Mouse (Mus musculus): ENCODE results near the gene Pla2g4e. TPM values are rescaled to one million over a fixed set of nuclear protein-coding genes. Genes with fewer than 3 reads are reported as not detected.

Pla2g4e gene
- polyA plus RNA-seq, 1 experiment from 2014 or later: 8.0 TPM

DNA sequence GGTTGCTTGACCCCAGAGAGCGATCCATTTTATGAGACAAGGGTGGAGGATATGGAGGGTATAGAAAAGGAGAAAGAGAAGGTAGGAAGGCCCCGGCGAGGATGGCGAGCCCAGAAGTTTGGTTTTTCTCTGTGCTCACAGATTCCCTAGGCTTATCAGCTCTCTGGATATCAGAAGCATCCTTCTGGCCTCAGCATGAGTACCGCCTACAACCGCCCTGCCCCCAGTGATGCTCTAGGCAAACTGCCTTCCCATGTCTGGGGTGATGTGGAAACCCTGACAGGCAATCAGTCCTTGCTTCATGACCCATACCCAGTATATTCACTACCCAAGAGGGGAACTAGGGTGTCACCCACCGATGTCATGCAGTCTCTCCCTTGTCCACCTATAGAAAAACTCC lies 73.8 kb downstream of the Pla2g4e start:
- WGBS: 89% methylated on average over 7 of the region's 7 CpGs
- Histone ChIP-seq H3K9ac (no peak overlapping the region), H3K27ac (no peak overlapping the region), H3K27me3 (no peaks in the 10 kb centered on the region), H3K4me2 (no peak overlapping the region), H3K36me3 (no peaks in the 10 kb centered on the region), H3K4me3 (no peak overlapping the region), H3K4me1 (no peaks in the 10 kb centered on the region), H3K9me3 (no peaks in the 10 kb centered on the region)
- ATAC-seq (ENCODE audit: insufficient number of reproducible peaks, low FRiP score, low TSS enrichment, low read depth): no peak

DNA sequence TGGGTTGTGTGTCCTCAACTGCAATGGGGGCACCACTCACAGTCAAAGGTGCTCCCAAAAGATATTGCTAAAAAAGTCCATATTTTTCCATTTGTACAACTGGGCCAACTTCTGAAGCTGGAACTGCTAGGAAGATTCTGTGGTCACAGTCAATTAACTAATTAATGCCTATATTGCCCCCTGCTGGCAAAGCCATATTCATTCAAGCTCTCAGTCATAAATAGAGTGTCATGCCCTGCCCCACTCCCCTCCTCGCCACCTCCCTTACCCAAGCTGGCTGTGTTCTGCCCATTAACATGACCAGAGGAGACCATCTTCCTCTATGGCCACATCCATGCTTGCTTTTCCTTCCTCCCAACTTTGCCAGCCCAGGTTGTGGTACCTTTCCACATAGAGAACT lies 74.4 kb downstream of the Pla2g4e start:
- 49% methylated on average over 1 of the region's 1 CpGs for WGBS

DNA sequence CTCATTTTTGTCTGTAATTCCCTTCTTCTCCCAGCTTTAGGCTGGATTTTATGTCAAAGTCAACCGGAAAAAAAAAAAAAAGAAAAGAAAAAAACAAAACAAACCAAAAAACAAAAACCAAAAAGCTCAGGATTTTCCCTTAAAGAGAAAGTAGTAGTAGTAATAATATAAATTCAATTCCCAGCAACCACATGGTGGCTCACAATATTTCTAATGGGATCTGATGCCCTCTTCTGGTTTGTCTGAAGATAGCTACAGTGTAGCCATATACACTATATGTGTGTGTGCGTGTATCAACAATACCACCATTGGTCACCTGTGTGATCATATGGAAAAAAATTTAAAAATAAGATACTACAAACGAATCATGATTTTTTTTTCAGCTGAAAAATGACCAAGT lies 75.8 kb downstream of the Pla2g4e start:
- Histone ChIP-seq H3K4me1 (no peaks in the 10 kb centered on the region), H3K9me3 (no peaks in the 10 kb centered on the region), H3K4me3 (no peak overlapping the region), H3K27me3 (no peaks in the 10 kb centered on the region), H3K4me2 (no peak overlapping the region), H3K27ac (no peak overlapping the region), H3K9ac (no peak overlapping the region), H3K36me3 (no peaks in the 10 kb centered on the region)
- no peak for ATAC-seq (ENCODE audit: insufficient number of reproducible peaks, low FRiP score, low TSS enrichment, low read depth)
- WGBS: 82% methylated on average over 3 of the region's 3 CpGs

More for the DNA sequence above, 74.4 kb downstream of the Pla2g4e start:
- Histone ChIP-seq H3K9me3 (no peaks in the 10 kb centered on the region), H3K9ac (no peak overlapping the region), H3K4me3 (no peak overlapping the region), H3K4me1 (no peaks in the 10 kb centered on the region), H3K36me3 (no peaks in the 10 kb centered on the region), H3K27me3 (no peaks in the 10 kb centered on the region), H3K27ac (no peak overlapping the region), H3K4me2 (no peak overlapping the region)
- ATAC-seq (ENCODE audit: insufficient number of reproducible peaks, low FRiP score, low TSS enrichment, low read depth): no peak

DNA sequence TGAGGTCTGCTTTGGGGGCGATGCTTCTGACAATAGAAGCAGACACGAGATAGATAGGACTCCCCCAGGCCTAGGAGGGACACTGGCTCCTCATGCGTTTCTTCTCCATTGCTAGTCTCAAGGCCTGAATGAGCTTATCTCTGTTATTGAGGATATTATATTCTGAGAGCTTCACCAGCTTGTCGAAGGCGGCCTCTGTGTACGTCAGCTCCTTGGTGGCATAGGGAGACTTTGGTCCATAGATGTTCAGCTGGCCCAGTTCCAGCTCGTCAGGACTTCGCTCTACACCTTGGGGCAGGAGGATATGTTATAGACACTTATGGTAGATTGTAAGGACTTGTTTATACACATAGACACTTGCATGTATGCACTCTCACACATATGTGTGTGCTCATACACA lies 77.4 kb downstream of the Pla2g4e start:
- no peak overlapping the region for H3K27ac ChIP-seq
- H3K9me3 ChIP-seq: no peaks in the 10 kb centered on the region
- H3K9ac ChIP-seq: no peak overlapping the region

DNA sequence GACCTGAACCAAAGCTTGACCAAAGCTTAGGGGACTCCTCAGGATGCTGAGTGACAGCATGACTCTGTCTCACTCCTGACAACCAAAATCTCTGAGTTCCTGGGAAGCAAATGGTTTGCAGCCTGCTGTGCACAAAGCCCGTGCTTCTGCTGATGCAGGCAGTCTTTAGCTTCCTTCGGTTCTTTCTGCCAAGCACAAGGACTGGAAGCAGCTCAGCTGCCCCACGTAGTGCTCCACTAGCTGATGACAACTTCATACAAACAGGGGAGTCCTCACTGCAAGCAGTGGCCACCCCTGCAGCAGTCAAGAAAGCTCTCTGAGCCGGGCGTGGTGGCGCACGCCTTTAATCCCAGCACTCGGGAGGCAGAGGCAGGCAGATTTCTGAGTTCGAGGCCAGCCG lies 79.7 kb downstream of the Pla2g4e start:
- no peaks in the 10 kb centered on the region for H3K36me3 ChIP-seq
- H3K4me2 ChIP-seq: no peak overlapping the region
- H3K27ac ChIP-seq: no peak overlapping the region
- H3K9ac ChIP-seq: no peak overlapping the region
- H3K27me3 ChIP-seq: no peaks in the 10 kb centered on the region
- no peak overlapping the region for H3K4me3 ChIP-seq
- no peaks in the 10 kb centered on the region for H3K9me3 ChIP-seq
- no peak for ATAC-seq (ENCODE audit: insufficient number of reproducible peaks, low FRiP score, low TSS enrichment, low read depth)
- WGBS: 79% methylated on average over 10 of the region's 10 CpGs
- no peaks in the 10 kb centered on the region for H3K4me1 ChIP-seq

More for the DNA sequence above, 77.4 kb downstream of the Pla2g4e start:
- no peaks in the 10 kb centered on the region for H3K4me1 ChIP-seq
- no peaks in the 10 kb centered on the region for H3K36me3 ChIP-seq
- no peak for ATAC-seq (ENCODE audit: insufficient number of reproducible peaks, low FRiP score, low TSS enrichment, low read depth)
- WGBS: 89% methylated on average over 8 of the region's 8 CpGs
- no peak overlapping the region for H3K4me2 ChIP-seq
- H3K27me3 ChIP-seq: no peaks in the 10 kb centered on the region
- H3K4me3 ChIP-seq: no peak overlapping the region

DNA sequence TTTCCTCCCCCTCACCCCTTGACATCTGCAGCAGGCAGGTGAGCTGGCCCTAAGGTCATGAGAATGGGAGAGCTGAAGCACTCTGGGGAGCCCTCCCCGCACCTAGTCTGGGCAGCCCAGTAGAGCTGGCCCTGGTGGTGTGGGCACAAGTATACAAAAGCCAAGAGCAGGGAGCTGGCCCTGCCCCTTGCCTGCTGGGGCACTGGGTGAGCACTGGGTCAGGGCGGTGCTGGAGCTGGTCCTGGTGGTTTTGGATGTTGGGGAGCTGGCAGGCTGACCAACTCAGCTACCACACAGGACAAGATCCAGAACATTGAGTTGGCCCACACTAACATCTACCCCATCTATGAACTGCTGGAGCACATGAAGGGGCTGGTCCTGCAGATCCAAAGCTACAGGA lies 85.7 kb downstream of the Pla2g4e start:
- WGBS: 82% methylated on average over 2 of the region's 2 CpGs
- Histone ChIP-seq H3K27ac (no peak overlapping the region), H3K4me2 (no peak overlapping the region), H3K4me3 (no peak overlapping the region), H3K4me1 (peaks cover 5% of the 10 kb centered on the region; the same call in 1 of the 2 replicates), H3K36me3 (no peaks in the 10 kb centered on the region), H3K9me3 (no peaks in the 10 kb centered on the region), H3K27me3 (no peaks in the 10 kb centered on the region), H3K9ac (no peak overlapping the region)
- ATAC-seq (ENCODE audit: insufficient number of reproducible peaks, low FRiP score, low TSS enrichment, low read depth): no peak

DNA sequence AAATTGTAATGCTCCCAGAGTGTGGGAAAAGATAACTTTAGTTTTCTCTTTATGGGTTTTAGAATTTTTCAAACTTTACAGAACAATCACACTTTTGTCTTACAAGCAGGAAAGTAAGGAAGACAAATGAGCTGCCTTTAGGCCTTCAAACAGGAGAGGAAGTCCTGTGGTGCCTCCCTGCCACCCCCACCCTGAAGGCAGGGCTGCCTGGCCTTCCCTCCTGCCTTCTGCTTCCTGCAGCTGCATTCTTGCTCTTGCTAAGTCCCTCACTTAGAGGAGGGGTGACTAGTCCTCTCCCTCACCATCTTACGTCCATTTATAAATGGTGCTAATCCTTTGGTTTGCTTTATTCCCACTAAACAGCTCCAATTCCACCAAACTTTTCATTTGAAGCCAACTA lies 86.3 kb downstream of the Pla2g4e start:
- ATAC-seq (ENCODE audit: insufficient number of reproducible peaks, low FRiP score, low TSS enrichment, low read depth): no peak
- H3K4me3 ChIP-seq: no peak overlapping the region
- no peaks in the 10 kb centered on the region for H3K36me3 ChIP-seq
- H3K4me2 ChIP-seq: no peak overlapping the region
- no peak overlapping the region for H3K9ac ChIP-seq
- H3K4me1 ChIP-seq: peaks cover 10% of the 10 kb centered on the region
- 25% methylated on average over 1 of the region's 1 CpGs for WGBS
- no peaks in the 10 kb centered on the region for H3K9me3 ChIP-seq
- H3K27ac ChIP-seq: no peak overlapping the region
- H3K27me3 ChIP-seq: no peaks in the 10 kb centered on the region

DNA sequence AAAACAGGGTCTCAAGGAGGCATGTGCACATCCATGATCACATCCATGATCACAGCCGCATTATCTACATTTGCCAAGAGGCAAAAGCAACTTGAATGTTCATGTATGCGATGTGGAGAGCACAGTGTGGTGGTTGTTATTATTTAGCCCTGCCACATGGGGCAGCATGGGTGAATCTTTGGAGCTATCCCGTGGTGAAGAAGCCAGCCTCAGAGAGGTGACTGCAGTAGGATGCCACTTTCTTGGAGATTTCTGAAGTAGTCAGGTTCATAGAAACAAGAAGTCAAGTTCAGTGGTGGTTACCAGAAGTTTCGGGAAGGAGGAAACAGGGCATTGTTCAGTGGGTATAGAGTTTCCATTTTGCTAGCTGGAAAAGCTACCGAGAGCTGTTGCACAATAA lies 87.1 kb downstream of the Pla2g4e start:
- Histone ChIP-seq H3K9me3 (no peaks in the 10 kb centered on the region), H3K36me3 (no peaks in the 10 kb centered on the region), H3K27ac (no peak overlapping the region), H3K9ac (no peak overlapping the region), H3K4me2 (no peak overlapping the region), H3K4me3 (no peak overlapping the region), H3K4me1 (peaks cover 16% of the 10 kb centered on the region), H3K27me3 (no peaks in the 10 kb centered on the region; the same call in 1 of the 2 replicates)
- no peak for ATAC-seq (ENCODE audit: insufficient number of reproducible peaks, low FRiP score, low TSS enrichment, low read depth)
- WGBS: 56% methylated on average over 5 of the region's 5 CpGs

DNA sequence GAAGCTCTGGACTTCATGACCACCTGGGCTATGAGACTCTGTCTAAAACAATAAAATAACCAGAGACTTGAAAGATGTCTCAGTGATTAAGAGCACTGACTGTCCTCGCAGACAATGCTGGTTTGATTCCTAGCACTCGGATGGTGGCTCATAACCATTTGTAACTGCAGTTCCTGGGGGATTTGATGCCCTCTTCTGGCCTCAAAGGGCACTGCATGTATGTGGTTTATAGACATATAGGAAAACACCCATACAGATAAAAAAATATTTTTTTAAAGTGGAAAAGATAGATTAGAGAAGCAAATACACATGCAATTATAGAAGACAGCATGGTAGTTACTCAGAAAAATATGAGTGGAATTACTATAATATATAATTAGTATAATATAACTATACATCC lies 87.5 kb downstream of the Pla2g4e start:
- Histone ChIP-seq H3K36me3 (no peaks in the 10 kb centered on the region), H3K9ac (no peak overlapping the region), H3K9me3 (no peaks in the 10 kb centered on the region), H3K4me2 (no peak overlapping the region), H3K27me3 (no peaks in the 10 kb centered on the region; the same call in 1 of the 2 replicates), H3K4me3 (no peak overlapping the region), H3K27ac (no peak overlapping the region), H3K4me1 (peaks cover 16% of the 10 kb centered on the region)
- WGBS: 73% methylated on average over 2 of the region's 2 CpGs
- no peak for ATAC-seq (ENCODE audit: insufficient number of reproducible peaks, low FRiP score, low TSS enrichment, low read depth)

DNA sequence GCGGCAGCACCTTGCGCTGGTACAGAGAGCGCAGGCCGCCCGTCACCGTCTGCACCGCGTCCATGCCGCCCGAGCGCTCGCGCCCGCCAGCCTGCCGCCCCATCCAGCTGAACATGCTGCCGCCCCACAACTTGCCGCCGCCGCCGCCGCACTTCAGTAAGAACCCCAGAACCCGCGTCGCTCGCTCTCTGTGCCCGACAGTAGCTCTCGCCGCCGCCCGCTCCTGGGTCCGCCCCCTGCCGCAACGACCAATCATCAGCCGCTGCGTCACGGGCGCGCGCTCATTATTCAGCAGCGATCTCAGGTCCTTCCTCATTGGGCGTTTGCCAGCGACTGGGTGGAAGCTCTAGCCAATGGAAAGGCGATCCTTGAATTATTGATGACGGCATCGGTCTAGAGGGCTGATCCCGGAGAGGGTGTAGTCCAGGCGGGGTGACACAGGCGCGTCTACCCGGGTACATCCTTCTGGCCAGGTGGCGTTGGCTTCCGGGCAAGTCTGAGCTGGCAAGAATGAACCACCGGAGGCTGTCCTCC lies 90.7 kb downstream of the Pla2g4e start, which contains the start of gene Ehd4:
TSS of gene Ehd4 (minus strand) at position 246 of the 534 bp plus-strand sequence.
- WGBS: under 1% methylated on average over 53 of the region's 53 CpGs
- Histone ChIP-seq H3K4me1 (peaks cover 16% of the 10 kb centered on the region), H3K9ac (peak within 1 kb of the TSS; percentile 26), H3K36me3 (no peaks in the 10 kb centered on the region), H3K9me3 (no peaks in the 10 kb centered on the region), H3K27me3 (no peaks in the 10 kb centered on the region; the same call in 1 of the 2 replicates), H3K4me2 (peak within 1 kb of the TSS; percentile 91), H3K27ac (peak within 1 kb of the TSS; percentile 5), H3K4me3 (peak within 1 kb of the TSS; percentile 80)
- peak; percentile 95 for ATAC-seq (ENCODE audit: insufficient number of reproducible peaks, low FRiP score, low TSS enrichment, low read depth)

DNA sequence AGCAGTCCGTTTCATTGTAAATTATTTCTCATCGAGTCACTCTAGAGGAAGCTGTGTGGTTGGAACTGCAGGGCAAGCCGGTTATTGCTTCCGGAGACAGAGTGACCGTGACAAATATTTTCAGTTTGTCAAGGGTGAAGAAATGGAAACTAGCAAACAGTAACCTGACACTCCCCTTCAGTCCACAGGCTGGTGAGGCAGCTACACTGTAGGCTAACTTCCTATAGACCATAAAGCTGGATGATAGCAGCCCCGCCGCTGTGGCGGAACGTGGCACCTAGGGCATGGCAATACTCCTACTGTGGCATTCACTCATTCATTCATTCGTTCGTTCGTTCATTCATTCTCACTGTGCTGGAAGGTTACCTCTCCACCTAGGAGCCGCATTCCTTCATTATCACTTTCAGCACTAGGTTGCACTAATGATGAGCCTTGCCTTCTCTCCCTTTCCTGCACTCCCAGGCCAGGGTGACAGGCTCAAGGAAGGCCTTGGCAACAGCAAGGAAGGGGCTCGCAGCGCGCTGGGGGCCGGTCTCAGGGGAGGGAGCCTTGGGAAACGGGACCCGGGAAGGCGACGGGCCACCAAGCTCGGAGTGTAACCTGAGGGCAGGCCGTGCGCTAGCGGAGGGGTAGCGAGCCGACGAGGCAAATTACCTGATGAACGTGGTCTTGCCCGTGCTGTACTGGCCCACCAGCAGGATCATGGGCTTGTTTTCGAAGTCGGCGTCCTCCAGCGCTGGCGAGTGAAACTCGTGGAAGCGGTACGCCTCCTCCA lies 91.4 kb downstream of the Pla2g4e start:
- Histone ChIP-seq H3K27ac (peak overlapping the region; percentile 5), H3K36me3 (no peaks in the 10 kb centered on the region), H3K27me3 (no peaks in the 10 kb centered on the region; the same call in 1 of the 2 replicates), H3K4me3 (peak overlapping the region; percentile 80), H3K9me3 (no peaks in the 10 kb centered on the region), H3K4me2 (peak overlapping the region; percentile 91), H3K4me1 (peaks cover 16% of the 10 kb centered on the region), H3K9ac (peak overlapping the region; percentile 26)
- 2% methylated on average over 38 of the region's 38 CpGs for WGBS
- ATAC-seq (ENCODE audit: insufficient number of reproducible peaks, low FRiP score, low TSS enrichment, low read depth): no peak

DNA sequence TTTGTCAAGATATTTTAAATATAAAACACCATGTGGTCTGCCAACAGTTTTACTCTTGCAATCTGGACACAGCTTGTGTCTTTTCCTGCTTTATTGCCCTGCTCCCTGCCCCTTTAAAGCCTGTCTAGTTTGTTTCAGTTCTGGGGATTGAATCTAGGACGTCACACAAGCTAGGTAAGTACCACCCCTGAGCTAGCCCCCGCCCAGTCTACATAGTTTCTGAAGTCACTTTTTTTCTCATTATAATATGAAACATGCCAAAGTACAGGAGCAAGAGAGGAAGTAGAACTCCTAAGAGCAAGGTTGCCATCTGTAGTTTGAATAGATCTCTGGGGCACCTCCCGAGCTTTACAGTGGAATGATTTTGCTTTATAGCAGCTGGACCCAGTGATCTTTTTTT lies 94.6 kb downstream of the Pla2g4e start:
- H3K4me1 ChIP-seq: peaks cover 16% of the 10 kb centered on the region
- H3K4me3 ChIP-seq: no peak overlapping the region
- WGBS: 61% methylated on average over 3 of the region's 3 CpGs
- ATAC-seq (ENCODE audit: insufficient number of reproducible peaks, low FRiP score, low TSS enrichment, low read depth): no peak
- no peaks in the 10 kb centered on the region; the same call in 1 of the 2 replicates for H3K27me3 ChIP-seq
- H3K36me3 ChIP-seq: no peaks in the 10 kb centered on the region
- no peak overlapping the region for H3K4me2 ChIP-seq
- no peak overlapping the region for H3K27ac ChIP-seq
- H3K9ac ChIP-seq: no peak overlapping the region
- no peaks in the 10 kb centered on the region for H3K9me3 ChIP-seq
